Mouse (Mus musculus): ENCODE measurements around the gene Bnip1.

Bnip1 gene

DNA sequence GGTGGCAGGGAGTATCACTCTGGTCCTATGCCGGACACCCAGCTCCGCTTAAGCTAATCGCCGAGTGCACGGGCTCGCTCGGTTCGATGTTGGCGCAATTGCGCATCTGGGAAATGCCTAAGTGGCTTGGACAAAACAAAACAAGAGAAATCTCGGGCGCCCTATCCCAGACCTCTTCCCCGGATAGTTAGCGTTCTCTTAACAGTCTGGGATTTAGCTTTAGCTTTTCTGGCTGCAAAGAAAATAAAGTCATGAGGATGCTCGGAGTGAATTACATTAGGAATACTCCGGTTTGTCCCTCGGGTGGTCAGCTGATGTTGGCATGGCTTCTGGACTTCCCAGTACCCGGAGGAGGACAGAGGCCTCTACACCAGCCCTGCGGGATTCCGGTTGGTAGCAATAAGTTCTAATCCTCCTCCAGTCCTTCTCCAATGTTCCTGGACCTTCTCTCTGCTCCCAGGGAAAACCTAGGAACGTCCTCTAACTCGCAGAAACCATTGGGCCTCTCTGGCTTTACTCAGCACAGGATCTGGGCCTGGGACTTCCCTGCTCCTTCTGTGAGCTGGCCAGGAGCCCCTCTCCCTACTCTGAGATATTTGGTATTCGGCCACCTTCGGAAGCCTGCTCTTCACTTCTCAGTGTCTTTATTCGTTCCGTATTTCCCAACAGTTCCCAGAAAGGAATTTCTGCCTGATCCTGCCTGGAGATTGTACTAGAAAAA lies 59.0 kb downstream of the Bnip1 start:
- no peak for DNase-seq (ENCODE audit: low spot score in 2 of 2)

DNA sequence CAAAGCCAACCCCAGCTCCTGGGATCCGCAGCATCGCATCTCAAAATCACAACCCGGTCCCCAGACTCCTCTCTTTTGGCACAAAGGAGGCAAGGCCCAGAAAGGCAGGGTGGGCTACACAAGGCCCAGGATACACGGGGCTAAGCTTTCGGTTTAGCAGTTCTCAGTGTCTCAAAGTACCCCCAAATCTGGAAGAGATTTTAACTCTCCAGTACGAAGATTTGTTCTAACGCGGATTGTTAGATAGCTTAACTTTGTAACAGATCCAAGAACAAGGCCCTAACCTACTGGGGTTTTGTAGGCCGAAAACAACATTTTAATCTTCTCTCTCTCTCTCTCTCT lies 59.5 kb downstream of the Bnip1 start:
- no peak for DNase-seq (ENCODE audit: low spot score in 2 of 2)

DNA sequence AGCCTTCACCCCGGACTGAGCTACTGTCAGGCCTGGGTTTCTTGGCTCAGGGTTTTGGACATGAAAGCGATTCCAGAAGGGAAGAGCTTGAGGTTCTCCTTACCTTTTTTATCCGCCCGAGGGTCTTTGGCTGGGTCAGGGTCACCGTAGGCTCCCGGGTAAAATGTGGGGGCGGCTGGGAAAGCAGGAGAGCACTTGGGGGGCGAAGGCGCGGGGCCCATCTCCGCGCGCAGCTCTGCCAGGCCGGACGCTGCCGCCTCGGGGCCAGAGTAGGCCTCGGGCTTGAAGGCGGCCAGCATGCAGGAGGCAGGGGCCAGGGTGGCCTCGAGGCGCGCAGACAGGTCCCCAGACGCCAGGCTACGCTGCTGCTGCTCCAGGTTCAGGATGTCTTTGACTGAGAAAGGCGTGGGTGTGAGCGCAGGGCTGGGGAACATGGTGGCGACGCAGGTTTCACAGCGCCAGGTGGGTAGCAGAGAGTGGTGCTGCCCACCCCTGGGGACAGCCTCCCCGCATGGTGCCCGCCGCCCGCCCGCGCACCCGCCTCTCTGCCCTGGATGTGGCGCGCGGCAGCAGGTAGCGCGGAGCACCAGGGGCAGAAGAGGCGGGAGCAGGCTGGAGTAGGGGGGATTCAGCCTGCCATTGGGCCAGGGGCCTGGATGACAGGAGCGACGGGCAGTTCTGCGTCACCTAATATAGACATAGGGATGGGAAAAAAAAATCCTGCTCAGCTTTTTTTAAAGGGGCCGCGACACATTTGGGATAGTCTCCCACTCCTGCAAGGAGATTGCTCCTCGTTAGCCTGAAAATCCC lies 60.3 kb downstream of the Bnip1 start:
- DNase-seq (ENCODE audit: low spot score in 2 of 2): peak in 1 of 2 experiments; percentile 11

DNA sequence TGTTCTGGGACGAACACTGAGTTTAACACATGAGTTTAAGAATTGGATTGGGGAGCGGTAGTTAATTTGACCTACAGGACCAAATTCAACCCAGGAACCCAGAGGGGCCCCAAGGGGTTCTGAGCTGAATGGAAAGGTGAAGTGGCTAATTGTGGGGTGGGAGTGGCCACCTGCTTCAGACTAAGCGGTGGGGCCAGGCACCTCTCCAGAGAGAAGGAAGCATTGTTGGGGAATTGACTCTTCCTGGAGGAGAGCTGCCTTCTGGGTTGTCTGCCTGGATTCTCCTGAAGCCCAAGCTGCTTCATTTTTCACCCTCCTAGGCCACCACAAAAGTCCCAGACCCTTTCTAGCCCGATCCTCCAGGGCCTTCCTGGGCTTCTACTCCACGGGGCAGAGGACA lies 61.1 kb downstream of the Bnip1 start:
- DNase-seq (ENCODE audit: low spot score in 2 of 2): no peak
